Mouse (Mus musculus) thymus, postnatal 14 days (tissue): ENCODE measurements around the gene Smarca2.
"Not testable (repeated sequence)": the region's sequence is repeated elsewhere in the genome, so short reads cannot be mapped to it uniquely, and the experiment has no call there.

ENCODE experiments used
- DNase-seq: peaks from one replicate; pipeline ENCODE4 v3.0.0; 2021

Smarca2 gene

DNA sequence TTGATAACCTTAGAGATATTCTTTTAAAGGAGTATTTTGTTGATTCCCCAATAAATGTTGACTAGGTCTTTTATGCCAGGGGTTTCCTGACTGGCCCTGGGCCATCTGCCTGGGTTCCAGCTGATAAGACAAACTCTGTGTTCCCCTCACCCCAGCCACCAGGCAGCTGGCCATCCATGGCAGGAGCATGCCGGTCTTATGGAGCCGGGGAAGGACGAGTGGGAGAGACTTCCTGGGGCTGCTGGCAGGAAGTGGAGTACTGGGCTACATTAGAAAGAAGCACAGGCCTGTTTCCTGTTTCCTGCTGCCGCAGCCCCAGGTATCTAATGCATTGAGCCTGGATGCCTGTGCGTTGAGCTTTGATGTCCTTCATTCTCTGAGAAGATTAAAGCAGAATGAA is 102.1 kb downstream of the Smarca2 start:
- peak; percentile 26 for DNase-seq

DNA sequence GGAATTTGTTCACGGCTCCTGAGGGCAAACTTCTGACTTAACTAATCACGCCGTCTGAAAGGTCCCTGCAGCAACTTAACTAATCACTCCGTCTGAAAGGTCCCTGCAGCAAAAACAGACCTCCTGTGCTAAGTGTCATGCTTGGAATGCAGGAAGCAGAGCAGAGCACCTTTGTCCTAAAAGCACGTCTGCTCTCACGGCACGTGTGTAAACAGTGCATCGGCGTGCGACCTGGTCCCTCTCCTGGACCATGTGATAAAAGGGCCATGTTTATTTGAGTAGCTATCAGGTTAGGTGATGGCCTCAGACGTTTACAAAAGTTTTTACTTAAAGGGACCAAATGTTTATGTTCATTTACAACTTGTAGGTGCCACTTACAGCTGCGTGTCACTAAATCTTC is 104.2 kb downstream of the Smarca2 start:
- DNase-seq, result no peak

DNA sequence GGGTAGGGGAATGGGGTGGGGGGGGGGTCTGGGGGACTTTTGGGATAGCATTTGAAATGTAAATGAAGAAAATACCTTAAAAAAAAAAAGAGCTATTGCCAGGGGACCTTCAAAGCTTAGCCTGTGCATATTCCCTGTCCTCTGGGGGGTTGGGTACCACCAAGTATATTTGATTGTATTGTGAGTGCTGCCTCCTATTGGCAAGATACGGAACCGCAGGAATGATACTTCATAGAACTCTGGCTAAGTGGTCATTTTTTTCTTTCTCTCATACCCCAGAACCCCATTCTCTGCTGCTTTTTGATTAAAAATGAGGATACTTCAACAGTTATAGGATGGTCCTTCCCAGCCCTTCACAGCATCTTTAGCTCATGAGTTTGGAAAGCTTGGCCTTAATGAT is 106.4 kb downstream of the Smarca2 start:
- DNase-seq, result peak; percentile 51

DNA sequence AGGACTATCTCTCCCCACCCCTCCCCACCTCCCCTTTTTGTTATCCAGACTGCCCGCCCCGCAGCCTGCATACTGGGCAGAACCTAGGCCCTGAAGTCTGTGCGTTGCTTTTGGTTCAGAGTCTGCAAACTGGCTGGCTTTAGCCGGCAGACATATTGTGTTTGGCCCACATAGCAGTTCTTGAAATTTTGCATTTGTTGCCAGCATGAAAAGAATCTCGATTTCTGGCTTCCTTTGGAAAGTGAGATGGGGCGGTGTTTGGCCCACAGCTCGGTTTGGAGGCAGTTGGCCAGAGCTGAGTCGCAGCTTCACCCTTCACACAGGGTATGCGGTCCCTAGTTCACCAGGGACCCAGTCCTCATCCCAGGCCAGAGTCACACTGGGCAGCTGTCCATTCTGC is 111.4 kb downstream of the Smarca2 start:
- no peak for DNase-seq

DNA sequence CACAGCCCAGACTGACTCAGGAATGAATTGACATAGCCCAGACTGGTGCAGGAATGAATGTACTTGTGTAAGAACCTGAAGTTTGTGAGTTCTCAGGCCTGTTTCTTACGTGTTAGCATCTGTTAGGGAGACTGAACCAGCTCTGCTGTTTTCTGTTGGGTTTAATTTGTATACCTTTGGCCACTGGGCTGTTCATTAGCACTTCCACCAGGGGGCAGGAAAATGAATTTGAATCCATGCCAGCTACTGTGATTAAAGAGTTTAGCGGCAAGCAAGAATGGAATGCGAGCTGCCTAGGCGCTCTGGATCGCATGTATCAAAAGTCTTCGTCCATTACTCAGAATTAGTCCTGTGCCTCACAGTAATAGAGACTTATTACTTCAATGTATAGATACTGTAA is 113.4 kb downstream of the Smarca2 start:
- peak; percentile 39 for DNase-seq

DNA sequence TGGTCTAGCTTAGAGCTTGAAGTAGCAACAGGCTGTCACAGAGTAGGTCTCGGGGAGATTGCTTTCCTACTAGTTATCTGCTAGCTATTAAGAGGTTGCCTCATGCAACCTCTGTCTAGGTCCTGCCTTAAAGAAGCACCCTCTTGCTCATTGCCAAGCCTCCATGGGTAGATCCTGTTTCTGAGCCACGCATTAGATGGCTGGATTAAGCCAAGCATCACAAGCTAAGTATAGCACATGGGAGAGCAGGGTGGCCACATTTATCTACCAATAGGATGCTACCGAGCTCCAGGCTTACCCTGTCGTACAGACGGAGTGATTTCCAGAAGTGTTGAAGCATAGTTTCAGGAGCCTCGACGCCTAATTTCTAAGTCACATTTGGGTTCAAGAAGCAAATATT is 114.3 kb downstream of the Smarca2 start:
- no peak for DNase-seq

DNA sequence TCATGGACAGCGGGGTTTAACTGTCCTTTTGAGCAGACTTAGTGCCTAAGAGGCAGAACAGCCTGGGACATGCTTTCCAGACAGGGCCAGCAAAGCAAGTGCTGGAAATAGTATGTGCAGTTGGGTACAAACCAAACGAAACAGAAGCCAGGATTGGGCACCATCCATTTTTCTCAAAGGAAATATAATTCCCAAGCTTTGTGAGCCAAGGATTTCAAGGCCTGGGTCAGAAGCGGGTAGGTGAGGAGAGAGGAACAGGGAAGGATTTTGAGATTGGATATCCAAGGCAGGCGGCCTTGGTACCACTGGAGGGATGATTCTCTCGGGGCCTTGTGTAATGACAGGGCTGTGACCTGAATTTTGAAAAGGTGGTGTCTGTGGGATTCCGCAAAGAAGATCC is 116.9 kb downstream of the Smarca2 start:
- DNase-seq, result no peak

DNA sequence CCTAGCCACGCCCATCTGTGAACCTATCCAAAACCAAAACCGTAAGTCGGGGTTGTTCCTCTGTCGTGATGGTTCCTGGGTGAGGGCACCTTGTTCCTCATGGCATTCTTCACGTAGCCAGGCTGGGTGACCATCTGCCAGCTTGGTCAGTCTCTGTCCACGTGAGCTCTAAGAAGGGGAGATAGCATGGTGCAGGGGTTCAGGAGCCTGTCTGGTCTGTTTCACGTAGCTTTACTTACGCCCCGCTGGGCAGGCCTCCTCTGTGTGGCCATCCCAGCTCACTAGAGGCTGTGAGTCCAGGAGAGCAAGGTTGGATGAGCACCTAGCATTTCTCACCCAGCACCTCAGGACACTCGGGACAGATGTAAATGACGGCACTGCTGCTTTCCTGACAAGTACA is 119.0 kb downstream of the Smarca2 start:
- DNase-seq, result no peak

DNA sequence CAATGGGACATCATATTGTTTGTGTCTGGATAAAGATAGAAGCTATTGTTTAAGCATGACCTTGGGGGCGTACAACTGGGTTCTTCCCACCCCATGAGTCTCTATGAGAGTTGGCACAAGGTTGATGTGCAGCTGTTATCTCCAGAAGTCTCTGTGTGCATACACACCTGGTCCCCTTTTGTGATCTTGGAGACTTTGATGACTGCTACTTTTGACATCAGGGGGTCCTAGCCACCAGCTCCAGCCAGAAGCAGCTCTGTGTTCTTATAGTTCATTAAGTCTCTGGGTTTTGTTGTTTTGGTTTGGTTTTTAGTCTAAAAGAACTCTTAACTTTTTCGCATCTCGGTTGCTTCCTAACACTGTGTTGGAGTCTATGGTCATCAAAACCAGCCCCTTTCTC is 119.8 kb downstream of the Smarca2 start:
- DNase-seq, result peak; percentile 31

DNA sequence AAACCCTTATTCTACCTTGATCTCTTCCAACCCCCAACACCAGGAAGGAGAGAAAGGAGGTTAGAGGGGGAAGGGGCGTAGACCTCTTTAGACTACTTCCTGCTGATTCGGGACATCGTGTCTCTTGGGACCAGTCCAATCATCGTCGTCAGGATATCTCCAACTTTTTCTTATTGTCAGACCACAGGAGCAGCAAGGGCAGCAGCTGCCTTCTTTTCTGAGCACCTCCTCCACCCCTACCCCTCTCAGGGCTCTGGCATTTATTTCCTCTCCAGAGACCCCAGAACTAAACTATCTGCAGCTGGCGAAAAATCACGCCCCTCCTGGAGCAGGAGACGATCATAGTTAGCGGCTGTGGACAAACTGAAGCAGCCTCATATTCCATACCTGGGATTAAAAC is 122.9 kb downstream of the Smarca2 start:
- DNase-seq, result no peak

DNA sequence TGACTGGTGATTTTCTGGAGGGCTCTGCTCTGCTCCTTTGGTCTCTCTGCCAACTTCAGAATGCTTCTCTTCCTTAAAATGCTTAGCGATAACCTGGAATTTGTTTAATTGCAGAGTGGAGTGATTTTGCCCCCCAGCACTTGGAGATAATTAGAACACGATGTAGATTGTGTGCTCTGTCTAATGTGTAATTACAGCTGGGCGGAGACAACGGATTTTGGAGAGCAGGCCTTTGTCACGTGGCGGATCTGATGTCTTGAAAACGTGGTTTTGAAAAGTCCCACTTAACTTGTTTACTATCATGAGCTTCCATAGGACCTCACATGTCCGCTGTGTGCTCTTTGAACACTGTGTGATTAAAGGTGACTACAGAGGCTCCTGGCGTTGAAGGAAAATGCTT is 125.6 kb downstream of the Smarca2 start:
- no peak for DNase-seq

DNA sequence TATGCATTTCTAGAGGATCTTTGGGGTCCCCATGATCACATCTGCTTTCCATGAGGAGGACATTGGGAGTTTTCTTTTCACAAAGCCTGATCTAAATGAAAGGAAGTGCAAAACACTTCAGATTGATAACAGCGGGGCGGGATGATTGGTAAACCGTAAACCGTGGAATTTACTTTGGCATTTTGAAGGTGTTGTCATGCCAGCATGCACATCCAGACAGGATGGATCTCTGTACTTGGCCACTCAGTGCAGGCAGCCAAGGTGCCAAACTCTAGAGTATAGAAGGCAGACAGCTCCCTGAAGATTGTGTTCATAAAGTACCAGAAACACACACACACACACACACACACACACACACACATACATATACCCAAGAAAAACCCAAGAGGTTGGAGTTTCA is 126.3 kb downstream of the Smarca2 start:
- DNase-seq, result no peak

DNA sequence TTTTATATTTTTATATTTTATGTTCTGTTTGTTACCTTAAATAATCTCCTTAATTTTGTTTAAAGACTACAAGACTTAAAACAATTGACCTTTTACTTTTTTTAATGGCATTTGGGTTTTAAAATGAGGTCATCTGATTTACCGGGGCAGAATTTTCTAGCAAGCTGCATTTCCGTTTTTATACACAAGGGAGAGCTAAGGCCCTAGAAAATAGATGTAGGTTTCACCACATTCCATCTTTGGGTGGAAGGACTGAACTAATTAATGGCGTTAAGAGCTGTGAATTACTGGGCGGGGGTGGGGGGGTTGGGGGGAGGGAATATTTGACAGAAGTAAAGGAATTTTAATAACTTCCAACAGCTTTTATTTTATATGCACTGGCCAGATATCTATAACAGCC is 127.0 kb downstream of the Smarca2 start:
- DNase-seq, result no peak

DNA sequence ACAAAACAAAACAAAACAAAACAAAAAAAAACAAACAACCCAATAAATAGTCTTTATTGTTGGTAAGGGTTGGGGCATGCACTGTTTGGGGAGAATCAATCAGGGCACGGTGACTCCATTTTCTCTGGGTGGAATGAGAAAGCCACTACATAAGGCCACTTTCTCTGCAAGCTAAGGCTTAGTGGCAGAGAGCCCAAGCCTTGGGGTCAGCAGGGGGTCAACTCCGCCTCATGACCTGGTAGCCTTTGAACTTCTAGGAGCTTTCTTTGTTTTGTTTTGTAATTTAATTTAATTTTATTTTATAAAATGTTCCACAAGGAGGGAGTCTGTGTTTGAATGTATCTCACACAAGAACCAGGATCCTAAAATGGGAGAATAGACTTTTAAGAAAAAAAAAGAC is 128.2 kb downstream of the Smarca2 start:
- DNase-seq, result no peak

DNA sequence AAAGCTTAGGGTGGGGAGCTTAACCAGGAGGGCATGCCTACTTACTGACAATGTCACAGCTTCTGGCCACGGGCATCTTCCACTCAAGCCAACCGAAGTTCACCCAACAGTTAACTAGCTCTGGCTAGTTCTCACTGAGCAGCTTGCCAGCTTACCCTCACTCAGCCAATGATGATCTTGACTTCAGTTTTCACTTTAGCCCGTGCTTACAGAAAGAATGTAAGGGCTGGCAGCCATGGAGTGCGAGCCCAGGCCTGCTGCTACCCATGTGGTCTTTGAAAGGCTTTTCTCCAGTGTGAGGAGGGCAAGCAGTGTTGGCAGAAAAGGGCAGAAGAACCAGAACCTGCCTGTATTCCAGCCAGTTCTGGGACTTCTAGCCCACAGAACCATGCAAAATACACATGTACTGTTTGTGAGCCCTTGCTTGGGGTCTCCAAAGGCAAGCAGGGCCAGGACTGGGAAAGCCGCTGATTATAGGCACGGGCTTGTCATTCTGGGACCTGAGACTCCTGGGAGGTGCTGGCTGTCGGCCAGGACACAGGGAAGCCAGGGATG is 128.8 kb downstream of the Smarca2 start:
- DNase-seq, result no peak

DNA sequence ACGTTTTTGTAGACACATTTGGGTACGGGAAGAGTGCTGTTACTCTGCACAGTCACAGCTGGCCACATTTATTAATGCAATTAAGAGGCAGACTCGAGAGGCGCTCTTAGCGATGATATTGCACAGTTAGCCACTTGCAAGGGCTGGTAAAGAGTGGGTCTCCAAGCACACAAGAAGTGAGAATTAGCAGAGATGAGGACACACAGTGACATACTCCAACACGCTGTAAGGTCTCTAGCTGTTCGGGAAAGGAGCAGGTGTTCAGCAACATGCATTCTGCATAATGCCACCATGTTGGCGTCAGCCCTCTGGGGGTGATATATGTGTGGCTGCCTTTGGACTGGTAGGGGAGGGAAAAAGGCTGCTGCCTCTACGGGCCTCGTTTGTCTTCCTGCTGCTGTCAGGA is 129.9 kb downstream of the Smarca2 start:
- DNase-seq, result no peak

DNA sequence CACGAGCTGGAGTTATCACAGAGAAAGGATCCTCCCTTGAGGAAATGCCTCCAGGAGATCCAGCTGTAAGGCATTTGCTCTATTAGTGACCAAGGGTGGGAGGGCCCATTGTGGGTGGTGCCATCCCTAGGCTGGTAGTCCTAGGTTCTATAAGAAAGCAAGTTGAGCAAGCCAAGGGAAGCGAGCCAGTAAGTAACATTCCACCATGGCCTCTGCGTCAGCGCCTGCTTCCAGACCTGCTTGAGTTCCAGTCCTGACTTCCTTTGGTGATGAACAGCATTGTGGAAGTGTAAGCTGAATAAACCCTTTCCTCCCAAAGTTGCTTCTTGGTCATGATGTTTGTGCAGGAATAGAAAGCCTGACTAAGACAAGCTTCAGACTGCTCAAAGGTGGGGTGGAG is 140.2 kb downstream of the Smarca2 start:
- not testable (repeated sequence) for DNase-seq

DNA sequence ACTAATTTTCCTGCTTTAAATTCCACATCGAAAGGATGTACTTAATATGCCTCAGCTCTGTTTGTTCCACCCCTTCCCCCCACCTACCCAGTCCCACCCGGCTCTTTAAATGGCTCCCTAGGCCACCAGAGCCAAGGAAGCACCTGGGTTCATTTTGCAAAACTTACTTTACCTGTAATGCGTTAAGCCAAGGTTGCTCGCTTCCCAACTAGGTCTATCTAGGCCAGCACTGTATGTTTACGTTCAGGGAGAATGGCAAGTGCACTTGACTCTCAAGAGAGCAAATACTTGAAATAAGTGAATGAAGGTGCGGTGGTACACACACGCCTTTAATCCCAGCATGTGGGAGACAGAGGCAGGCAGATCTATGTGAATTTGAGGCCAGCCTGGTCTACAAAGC is 140.7 kb downstream of the Smarca2 start:
- no peak for DNase-seq

DNA sequence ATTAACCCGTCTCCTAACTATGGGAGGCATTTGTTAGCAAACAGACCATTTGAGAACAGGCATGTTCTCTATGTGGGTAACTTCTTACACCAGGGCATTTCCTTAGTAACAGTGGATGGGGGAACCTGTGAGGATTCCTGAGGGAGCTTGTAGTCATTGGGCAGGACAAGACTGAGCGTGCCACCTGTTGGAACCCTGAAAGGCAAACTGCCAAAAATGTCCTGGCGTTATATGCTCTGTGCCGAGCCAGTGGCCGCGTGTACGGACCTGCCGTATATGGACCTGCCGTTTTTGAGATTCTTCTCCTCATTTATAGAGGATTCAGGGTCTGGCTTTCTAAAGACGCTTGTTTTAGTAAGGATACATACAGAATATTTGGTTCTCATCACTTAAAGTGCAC is 141.4 kb downstream of the Smarca2 start:
- DNase-seq, result no peak

DNA sequence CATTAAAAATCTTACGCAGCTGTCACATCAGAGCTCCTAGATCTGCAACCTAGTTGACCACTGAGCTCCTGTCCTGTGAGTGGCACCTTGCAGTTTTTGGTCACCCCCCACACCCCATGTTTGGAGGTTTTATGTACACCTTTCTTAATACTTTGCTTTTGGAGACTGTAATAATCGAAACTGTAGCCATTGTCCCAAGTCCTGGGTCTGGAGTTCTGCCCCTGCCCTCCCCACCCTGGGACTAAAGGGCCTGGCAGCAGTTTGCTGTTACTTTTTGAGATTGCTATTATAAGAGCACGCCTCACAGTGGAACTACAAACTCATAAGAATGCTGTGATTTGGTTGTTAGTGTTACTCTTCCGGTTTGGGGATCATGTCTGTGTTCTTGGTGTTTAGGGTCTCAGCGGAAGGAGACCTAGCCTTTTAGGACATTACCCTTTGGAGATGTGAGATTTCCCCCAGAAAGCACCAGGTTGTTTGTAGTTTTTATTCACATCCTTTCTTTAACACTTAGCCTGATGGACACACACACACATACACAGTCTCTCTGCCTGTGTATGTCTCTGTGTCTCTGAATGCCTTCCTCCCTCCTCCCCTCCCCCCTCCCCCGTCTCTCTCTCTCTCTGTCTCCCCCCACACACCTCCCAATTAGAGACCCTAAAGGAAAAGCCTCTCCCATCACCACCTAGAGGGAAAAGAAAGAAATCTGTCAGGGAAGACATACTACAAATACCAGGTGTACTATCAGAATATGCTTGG is 142.0 kb downstream of the Smarca2 start:
- DNase-seq, result no peak

DNA sequence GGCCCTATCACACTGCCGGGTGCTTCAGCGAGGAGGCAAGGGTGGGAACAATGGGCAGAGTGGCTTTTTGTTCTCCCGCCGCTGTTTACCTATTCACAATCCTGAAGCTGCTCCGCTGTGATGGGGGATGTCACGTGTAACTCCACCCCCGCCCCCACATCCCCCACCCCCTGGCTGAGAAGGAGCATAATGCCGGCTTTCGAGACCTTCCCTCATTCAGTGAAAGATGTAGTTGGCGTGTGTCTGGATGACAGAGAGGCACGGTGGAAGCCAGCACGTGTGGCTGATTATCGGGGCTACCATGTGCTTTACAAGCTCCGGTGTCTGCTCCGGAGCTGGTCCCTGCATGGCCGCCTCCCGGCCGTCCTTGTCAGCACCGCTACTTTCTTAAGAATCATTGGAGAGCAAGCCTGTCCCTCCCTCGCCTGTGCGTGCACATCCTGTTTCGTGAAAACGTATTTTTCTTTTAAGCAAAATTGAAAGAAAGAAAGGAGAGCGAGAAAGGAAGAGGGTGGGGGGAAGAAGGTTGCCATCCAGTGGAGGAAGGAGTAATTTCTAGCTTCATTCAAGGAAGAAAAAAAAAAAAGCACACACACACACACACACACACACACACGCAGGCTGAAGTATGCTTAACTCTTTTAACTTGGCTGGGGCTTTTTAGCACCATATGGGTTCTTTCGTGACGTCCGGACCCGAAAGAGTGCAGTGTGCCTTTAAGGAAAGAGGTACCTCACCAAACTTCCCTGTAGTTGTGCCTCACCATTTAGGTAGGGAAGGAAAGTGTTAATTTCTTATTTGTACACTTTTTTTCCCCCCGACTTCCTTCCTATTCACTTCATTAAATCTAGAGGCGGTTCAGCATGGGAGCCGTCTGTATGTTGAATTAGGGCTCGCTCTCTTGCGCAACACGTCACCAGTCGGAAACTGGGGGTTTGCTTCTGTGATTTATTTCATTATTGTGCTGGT is 143.0 kb downstream of the Smarca2 start:
- peak; percentile 70 for DNase-seq

DNA sequence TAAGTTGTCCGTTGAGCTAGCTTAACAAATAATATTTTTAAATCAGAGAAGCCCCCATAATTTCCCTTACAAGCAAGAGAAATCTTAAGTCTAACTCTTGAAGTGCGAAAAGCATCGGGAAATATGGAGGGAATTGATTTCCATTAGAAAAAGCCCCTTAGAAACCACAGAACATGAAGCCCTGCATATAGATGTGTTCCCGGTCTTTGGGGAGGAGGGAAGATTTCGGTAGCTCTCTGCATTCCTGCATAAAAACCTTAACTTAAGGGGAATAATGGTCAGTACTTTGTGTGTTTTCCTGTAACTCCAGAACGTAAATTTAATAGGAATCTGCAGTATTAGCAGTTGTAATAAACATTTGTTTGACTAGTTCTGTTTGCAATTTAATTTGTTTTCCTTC is 143.8 kb downstream of the Smarca2 start:
- DNase-seq, result no peak

DNA sequence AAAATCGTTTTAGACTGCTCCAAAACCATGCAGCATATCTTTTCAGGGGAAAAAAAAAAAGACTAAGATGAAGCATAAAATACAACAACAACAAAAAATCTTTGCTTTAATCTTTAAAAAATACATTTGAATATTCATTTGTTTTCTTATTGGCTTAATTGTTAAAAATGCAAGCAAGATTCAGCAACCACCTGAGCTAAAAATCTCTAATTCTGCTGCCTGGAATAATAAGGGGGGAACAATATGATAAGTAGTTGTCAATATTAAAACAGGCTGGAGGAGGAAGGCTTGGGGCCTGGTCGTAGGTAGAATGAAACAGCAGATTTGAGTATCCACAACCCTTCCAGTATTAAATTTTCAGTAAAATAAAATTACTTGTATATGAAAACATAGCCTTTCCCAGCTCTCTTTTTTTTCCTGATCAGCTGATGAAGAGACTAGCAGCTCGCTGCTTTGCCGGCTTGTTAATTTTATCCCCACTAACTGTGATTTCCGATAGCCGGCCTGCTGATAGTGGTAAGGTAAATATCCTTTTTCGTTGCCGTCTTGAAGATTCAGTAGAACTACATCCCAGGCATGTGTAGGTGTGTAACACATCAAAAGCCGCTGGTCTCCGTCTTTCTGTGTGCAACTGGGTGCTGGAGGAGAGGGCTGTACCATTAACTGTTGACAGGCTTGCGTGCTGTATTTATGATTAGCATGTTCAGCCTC is 144.7 kb downstream of the Smarca2 start:
- DNase-seq, result no peak
